Mouse (Mus musculus) liver, embryonic 11.5 days (tissue): Measurements from ENCODE around the gene Actn1. TPM values are rescaled to one million over a fixed set of nuclear protein-coding genes. Genes with fewer than 3 reads are reported as not detected.

Experiments used
- ATAC-seq: fragments of 200-750 bp; cut with Nextera tagmentation; replicated peaks from 2 replicates; pipeline ENCODE4 v1.8.0; 2017; ENCODE audit warnings: moderate number of reproducible peaks, mild to moderate bottlenecking, moderate TSS enrichment, moderate library complexity; ENCODE audit not compliant: low FRiP score
- DNase-seq: peaks from one replicate; pipeline ENCODE4 v3.0.0-alpha.2; 2017; ENCODE audit warnings: low spot score
- H3K27ac ChIP-seq: fragments of 300-500 bp; sonication (generic); 2 replicates; pipeline ENCODE4 v1.5.1; 2014; ENCODE audit warnings: mild to moderate bottlenecking, low read depth, low read length, control low read depth
- H3K27me3 ChIP-seq: fragments of 300-500 bp; sonication (generic); replicated peaks from 2 replicates; pipeline ENCODE4 v1.6.1; 2014; ENCODE audit warnings: low read length, mixed read lengths; ENCODE audit not compliant: control insufficient read depth, insufficient read depth
- H3K36me3 ChIP-seq: fragments of 300-500 bp; sonication (generic); 2 replicates; pipeline ENCODE4 v1.6.1; 2014; ENCODE audit warnings: mild to moderate bottlenecking, low read length, moderate library complexity, mixed read lengths; ENCODE audit not compliant: control insufficient read depth, insufficient read depth
- H3K4me1 ChIP-seq: fragments of 300-500 bp; sonication (generic); replicated peaks from 2 replicates; pipeline ENCODE4 v1.6.1; 2014; ENCODE audit warnings: low read length, mixed read lengths; ENCODE audit not compliant: control insufficient read depth, insufficient read depth
- H3K4me2 ChIP-seq: fragments of 300-500 bp; sonication (generic); 2 replicates; pipeline ENCODE4 v1.6.1; 2014; ENCODE audit warnings: mild to moderate bottlenecking, control low read depth, moderate library complexity
- H3K4me3 ChIP-seq: fragments of 300-500 bp; sonication (generic); 2 replicates; pipeline ENCODE4 v1.5.1; 2014; ENCODE audit warnings: low read depth, low read length, control low read depth
- H3K9ac ChIP-seq: fragments of 300-500 bp; sonication (generic); 2 replicates; pipeline ENCODE4 v1.6.1; 2014; ENCODE audit warnings: low read depth, low read length, control low read depth
- H3K9me3 ChIP-seq: fragments of 300-500 bp; sonication (generic); 2 replicates; pipeline ENCODE4 v1.6.1; 2016; ENCODE audit warnings: low read length, inconsistent platforms, mixed read lengths; ENCODE audit not compliant: control insufficient read depth
- whole genome bisulfite sequencing: fragments of 180-500 bp; shearing (Covaris S2); extraction: QIAGEN DNeasy Blood & Tissue Kit; methylation state at CpG from one replicate; pipeline ENCODE4 v1.1.7; 2014; 5-methylcytosine and 5-hydroxymethylcytosine counted together
- polyA plus RNA-seq: library from polyadenylated mRNA; unstranded; fragments of >200 nt; fragmentation: Nextera tagmentation; extraction: Ambion mirVana; gene quantifications from 2 replicates; pipeline ENCODE4 v1.2.1, GENCODE M21; 2014

Gene Actn1
- polyA plus RNA-seq, 1 experiment from 2014 or later: 28.3 TPM

GRCm38 (mm10) chr12:80232840-80233218 lies 27.3 kb downstream of the Actn1 start:
- H3K36me3 ChIP-seq: no peaks in the 10 kb centered on the region
- WGBS: 84% methylated on average over 4 of the region's 4 CpGs
- no peak overlapping the region for H3K4me2 ChIP-seq
- peaks cover 37% of the 10 kb centered on the region for H3K4me1 ChIP-seq
- no peak overlapping the region for H3K4me3 ChIP-seq
- ATAC-seq: no peak
- no peaks in the 10 kb centered on the region for H3K9me3 ChIP-seq
- H3K27me3 ChIP-seq: no peaks in the 10 kb centered on the region
- no peak overlapping the region for H3K27ac ChIP-seq
- no peak for DNase-seq
- no peak overlapping the region for H3K9ac ChIP-seq

GRCm38 (mm10) chr12:80232076-80232839 lies 27.9 kb downstream of the Actn1 start:
- DNase-seq: no peak
- no peaks in the 10 kb centered on the region for H3K27me3 ChIP-seq
- no peak overlapping the region for H3K4me2 ChIP-seq
- peak overlapping the region; percentile 19; the same call in 1 of the 2 replicates for H3K27ac ChIP-seq
- H3K9ac ChIP-seq: no peak overlapping the region
- no peak for ATAC-seq
- H3K4me3 ChIP-seq: no peak overlapping the region
- 80% methylated on average over 9 of the region's 9 CpGs for WGBS
- no peaks in the 10 kb centered on the region for H3K36me3 ChIP-seq
- H3K9me3 ChIP-seq: no peaks in the 10 kb centered on the region
- peaks cover 37% of the 10 kb centered on the region for H3K4me1 ChIP-seq

- H3K27me3 ChIP-seq: no peaks in the 10 kb centered on the region
- H3K36me3 ChIP-seq: no peaks in the 10 kb centered on the region
- 21% methylated on average over 5 of the region's 5 CpGs for WGBS
- no peak overlapping the region; the same call in 1 of the 2 replicates for H3K4me2 ChIP-seq
- ATAC-seq (no peak), DNase-seq (no peak)
- H3K4me1 ChIP-seq: peaks cover 37% of the 10 kb centered on the region
- no peaks in the 10 kb centered on the region for H3K9me3 ChIP-seq
- H3K27ac ChIP-seq: peak overlapping the region; percentile 68
- no peak overlapping the region for H3K4me3 ChIP-seq
- H3K9ac ChIP-seq: no peak overlapping the region
Measured at GRCm38 (mm10) chr12:80231317-80231716, 28.9 kb downstream of the Actn1 start.

- Histone ChIP-seq H3K36me3 (no peaks in the 10 kb centered on the region), H3K4me1 (peaks cover 37% of the 10 kb centered on the region), H3K4me2 (peak overlapping the region; percentile 44), H3K4me3 (no peak overlapping the region), H3K27ac (peak overlapping the region; percentile 68), H3K9ac (no peak overlapping the region), H3K27me3 (no peaks in the 10 kb centered on the region), H3K9me3 (no peaks in the 10 kb centered on the region)
- ATAC-seq: no peak
- WGBS: 58% methylated on average over 5 of the region's 5 CpGs
- no peak for DNase-seq
Measured at GRCm38 (mm10) chr12:80230854-80231253, 29.3 kb downstream of the Actn1 start.

GRCm38 (mm10) chr12:80230111-80230700 lies 30.0 kb downstream of the Actn1 start:
- Histone ChIP-seq H3K4me1 (peaks cover 37% of the 10 kb centered on the region), H3K4me2 (peak overlapping the region; percentile 44), H3K9ac (no peak overlapping the region), H3K27me3 (no peaks in the 10 kb centered on the region), H3K27ac (peak overlapping the region; percentile 68), H3K36me3 (no peaks in the 10 kb centered on the region), H3K4me3 (no peak overlapping the region), H3K9me3 (no peaks in the 10 kb centered on the region)
- peak; percentile 67 for DNase-seq
- 8% methylated on average over 10 of the region's 10 CpGs for WGBS
- peak; percentile 80 for ATAC-seq

- H3K9me3 ChIP-seq: no peaks in the 10 kb centered on the region
- DNase-seq: no peak
- no peaks in the 10 kb centered on the region for H3K27me3 ChIP-seq
- peaks cover 41% of the 10 kb centered on the region for H3K4me1 ChIP-seq
- H3K4me3 ChIP-seq: no peak overlapping the region
- peak overlapping the region; percentile 16; the same call in 1 of the 2 replicates for H3K9ac ChIP-seq
- no peak for ATAC-seq
- WGBS: 22% methylated on average over 5 of the region's 5 CpGs
- H3K4me2 ChIP-seq: peak overlapping the region; percentile 3; the same call in 1 of the 2 replicates
- H3K36me3 ChIP-seq: no peaks in the 10 kb centered on the region
- peak overlapping the region; percentile 68 for H3K27ac ChIP-seq
Measured at GRCm38 (mm10) chr12:80229010-80229800, 31.0 kb downstream of the Actn1 start.

- DNase-seq (no peak), ATAC-seq (no peak)
- no peak overlapping the region for H3K4me3 ChIP-seq
- no peak overlapping the region for H3K9ac ChIP-seq
- WGBS: 89% methylated on average over 5 of the region's 5 CpGs
- no peak overlapping the region for H3K27ac ChIP-seq
- no peaks in the 10 kb centered on the region for H3K27me3 ChIP-seq
- H3K36me3 ChIP-seq: no peaks in the 10 kb centered on the region; the same call in 1 of the 2 replicates
- H3K9me3 ChIP-seq: no peaks in the 10 kb centered on the region
- H3K4me2 ChIP-seq: no peak overlapping the region
- H3K4me1 ChIP-seq: peaks cover 46% of the 10 kb centered on the region
Measured at GRCm38 (mm10) chr12:80228356-80228755, 31.8 kb downstream of the Actn1 start.

- Histone ChIP-seq H3K4me3 (no peak overlapping the region), H3K9me3 (no peaks in the 10 kb centered on the region), H3K27me3 (no peaks in the 10 kb centered on the region), H3K4me1 (peaks cover 46% of the 10 kb centered on the region), H3K36me3 (no peaks in the 10 kb centered on the region; the same call in 1 of the 2 replicates), H3K9ac (no peak overlapping the region), H3K27ac (no peak overlapping the region), H3K4me2 (no peak overlapping the region)
- DNase-seq: no peak
- WGBS: 60% methylated on average over 3 of the region's 3 CpGs
- ATAC-seq: no peak
Measured at GRCm38 (mm10) chr12:80227835-80228234, 32.3 kb downstream of the Actn1 start.
